Mouse (Mus musculus): Measurements from ENCODE around the gene Calr.

Gene Calr

GRCm38 (mm10) chr8:84846722-84847572 lies at the start of gene Calr:
Calr (minus strand) TSS chr8:84846934.
- peak; percentile 100 for DNase-seq

- no peak for DNase-seq
Observed at GRCm38 (mm10) chr8:84895963-84896362, 49.2 kb upstream of the Calr start.

- DNase-seq, result peak; percentile 96
Observed at GRCm38 (mm10) chr8:84893709-84894134, 47.0 kb upstream of the Calr start, which contains the start of gene Gcdh. Gcdh (minus strand) TSS chr8:84893921.

- no peak for DNase-seq
Observed at GRCm38 (mm10) chr8:84892993-84893708, 46.4 kb upstream of the Calr start.

- DNase-seq, result no peak
Observed at GRCm38 (mm10) chr8:84889141-84889540, 42.4 kb upstream of the Calr start.

- DNase-seq, result no peak
Observed at GRCm38 (mm10) chr8:84888280-84888679, 41.5 kb upstream of the Calr start.

GRCm38 (mm10) chr8:84884728-84885127 lies 38.0 kb upstream of the Calr start:
- DNase-seq, result no peak

- DNase-seq, result no peak
Observed at GRCm38 (mm10) chr8:84878915-84879314, 32.2 kb upstream of the Calr start.

GRCm38 (mm10) chr8:84877297-84878035 lies 30.7 kb upstream of the Calr start:
- DNase-seq, result no peak

- DNase-seq, result no peak
Observed at GRCm38 (mm10) chr8:84874339-84874738, 27.6 kb upstream of the Calr start.

GRCm38 (mm10) chr8:84873016-84873415 lies 26.3 kb upstream of the Calr start:
- DNase-seq, result no peak

- DNase-seq, result peak; percentile 59
Observed at GRCm38 (mm10) chr8:84872309-84872965, 25.7 kb upstream of the Calr start.

GRCm38 (mm10) chr8:84871376-84872308 lies 24.9 kb upstream of the Calr start, which contains the start of gene Syce2:
Syce2 (plus strand) TSS chr8:84872111.
- peak; percentile 81 for DNase-seq

- peak; percentile 98 for DNase-seq
Observed at GRCm38 (mm10) chr8:84856864-84857441, 10.2 kb upstream of the Calr start, which contains the start of gene Farsa. Farsa (plus strand) TSS chr8:84856989.

GRCm38 (mm10) chr8:84856434-84856833 lies 9.7 kb upstream of the Calr start:
- no peak for DNase-seq

GRCm38 (mm10) chr8:84847684-84848435 lies 1.1 kb upstream of the Calr start:
- peak; percentile 28 for DNase-seq

- DNase-seq, result no peak
Observed at GRCm38 (mm10) chr8:84846094-84846721, 526 bp downstream of the Calr start.

- peak; percentile 59 for DNase-seq
Observed at GRCm38 (mm10) chr8:84845355-84846093, 1.2 kb downstream of the Calr start.
